Mouse (Mus musculus): ENCODE data around the gene Neo1.

- TF ChIP-seq ELF1 (IDR thresholded peaks at IDR 0.05; ENCODE audit: low read depth, low read length) = no peak
- TF ChIP-seq CTCF (conservative IDR thresholded peaks at IDR 0.05 in 1 of 2, IDR thresholded peaks at IDR 0.05 in 1 of 2; ENCODE audit: low read depth in 2 of 2, low read length in 2 of 2) = peak; percentile 44 to 88; a peak in 3 of 4 replicates
- no peak for TF ChIP-seq POLR2A (IDR thresholded peaks at IDR 0.05; ENCODE audit: low read depth, low read length)
- no peak for TF ChIP-seq ZC3H11A (IDR thresholded peaks at IDR 0.05; ENCODE audit: low read depth, low read length)
- no peak for TF ChIP-seq CHD2 (IDR thresholded peaks at IDR 0.05; ENCODE audit: low read length)
- TF ChIP-seq EP300 (IDR thresholded peaks at IDR 0.05; ENCODE audit: low read length) = no peak
- no peak for TF ChIP-seq TCF12 (IDR thresholded peaks at IDR 0.05; ENCODE audit: low read depth, low read length)
- TF ChIP-seq USF1 (IDR thresholded peaks at IDR 0.05; ENCODE audit: low read depth, low read length) = no peak
- TF ChIP-seq NELFE (IDR thresholded peaks at IDR 0.05; ENCODE audit: low read depth, low read length) = no peak
- no peak for TF ChIP-seq GABPA (IDR thresholded peaks at IDR 0.05; ENCODE audit: insufficient replicate concordance, low read depth, low read length)
- no peak for TF ChIP-seq SIN3A (IDR thresholded peaks at IDR 0.05; ENCODE audit: low read length)
Measured at GRCm38 (mm10) chr9:58873541-58874324, 162.5 kb downstream of the Neo1 start.
